9 mouse cellular contexts compared by ENCODE assay signal in the genomic region with DNA sequence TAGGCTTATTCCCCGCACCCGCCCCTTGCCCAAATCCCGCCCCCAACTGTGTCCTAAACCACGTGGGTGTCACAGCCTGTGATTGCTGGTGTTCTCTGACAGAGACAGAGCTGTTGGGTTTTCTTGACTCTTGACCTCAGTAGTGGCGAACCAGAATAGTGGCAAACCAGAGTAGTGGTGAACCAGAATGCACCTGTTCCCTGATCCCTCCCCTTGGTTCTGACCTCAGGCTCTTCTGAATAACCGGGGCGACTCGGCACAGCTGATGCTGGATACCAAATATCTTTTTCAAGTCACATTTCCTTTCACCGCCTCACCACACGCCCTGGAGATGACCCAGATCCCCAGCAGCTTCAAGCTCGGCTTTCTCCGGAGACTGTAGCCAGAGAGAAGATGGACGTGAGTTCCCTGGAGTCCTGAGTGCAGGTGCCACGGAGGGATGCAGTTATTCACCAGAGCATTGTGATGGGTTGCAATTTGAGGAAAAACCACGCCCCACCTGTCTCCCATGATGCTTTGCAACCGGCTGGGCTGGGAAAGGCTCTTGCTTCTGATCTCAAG. TPM values are rescaled to one million over a fixed set of nuclear protein-coding genes. Genes with fewer than 3 reads are reported as not detected.
DNase-seq lines count a peak whose midpoint lies in the region; ATAC-seq lines count a peak whose summit lies in the region.
"Had no signal": no experiment of that assay in that cellular context is flagged by ENCODE, and none has a peak within 500 bp of the region (broad histone marks: within the 10 kb centered on the region; RNA-seq: fewer than 3 reads in every experiment).

No protein-coding gene starts in this region.

- peak; percentile 28 for DNase-seq in CD4-positive, CD25-positive, alpha-beta regulatory T cell, adult 2 months (ENCODE audit: low read depth, low spot score)
- DNase-seq in retina, postnatal 1 day: peak; percentile 35
- no peak for DNase-seq in retina, embryonic 14.5 days (ENCODE audit: low spot score)
- no peak for DNase-seq in limb, embryonic 10.5 days (ENCODE audit: low spot score)
- DNase-seq in testis, postnatal 10 days (ENCODE audit: low spot score): peak; percentile 52
- DNase-seq in gastrocnemius, adult 8-10 months (ENCODE audit: low spot score in 2 of 2): no peak
- DNase-seq in adrenal gland, adult 18-20 months (ENCODE audit: low spot score in 2 of 2): no peak
- DNase-seq: thymus, postnatal 36 days had no signal

- H3K4me3 ChIP-seq in limb, embryonic 10.5 days: peak overlapping the region; percentile 18; the same call in 1 of the 2 replicates

- H3K9me3 ChIP-seq in limb, embryonic 10.5 days (replicated peaks): no peaks in the 10 kb centered on the region

- 37% methylated on average over 16 of the region's 16 CpGs for WGBS in limb, embryonic 10.5 days

- H3K36me3 ChIP-seq in limb, embryonic 10.5 days: no peaks in the 10 kb centered on the region

- 0 out of 2 replicates have a peak, but pooled peaks cover 2% of the 10 kb centered on the region for H3K4me1 ChIP-seq in limb, embryonic 10.5 days

- ATAC-seq in CD4-positive, CD25-positive, alpha-beta regulatory T cell, adult 4 months: no peak

- no peak overlapping the region for H3K27ac ChIP-seq in limb, embryonic 10.5 days

- H3K27me3 ChIP-seq in limb, embryonic 10.5 days (ENCODE audit: low read depth, poor library complexity, severe bottlenecking): no peaks in the 10 kb centered on the region

RNA-seq across cellular contexts. Expression of a gene that starts 2.3 kb away (rescaled TPM):
- 10 to 100 TPM in 1 of 2 experiments, 1 to 10 TPM in 1; 9.0 to 11.3 TPM for polyA plus RNA-seq in CD4-positive, CD25-positive, alpha-beta regulatory T cell, adult 4 months (2017; shearing (Covaris generic))
- polyA plus RNA-seq in limb, embryonic 10.5 days (2016; fragmentation: Nextera tagmentation; extraction: Ambion mirVana): 14.3 and 17.8 TPM in 2 replicates
- total RNA-seq in gastrocnemius, adult 8-10 months (2022): 10 to 100 TPM in 3 of 4 experiments, 1 to 10 TPM in 1; 8.9 to 13.8 (median 12.0) TPM
- 10 to 100 TPM; 46.8 to 66.4 TPM for total RNA-seq in adrenal gland, adult 18-20 months (2021)

RNA-seq across cellular contexts. Expression of a gene that starts 43.8 kb away (rescaled TPM):
- polyA plus RNA-seq in CD4-positive, CD25-positive, alpha-beta regulatory T cell, adult 4 months (2017; shearing (Covaris generic)): under 1 TPM in 1 of 2 experiments, not detected in 1; 0.27 TPM
- not detected in 2 replicates for polyA plus RNA-seq in limb, embryonic 10.5 days (2016; fragmentation: Nextera tagmentation; extraction: Ambion mirVana)
- total RNA-seq in gastrocnemius, adult 8-10 months (2022): not detected
- under 1 TPM in 1 of 2 experiments, not detected in 1; 0.99 TPM for total RNA-seq in adrenal gland, adult 18-20 months (2021)

Comparison
In these comparisons a context has a peak if more than half of its experiments do, and no peak if none do; other contexts are left out.
1. DNase-seq: peak in CD4-positive, CD25-positive, alpha-beta regulatory T cell, adult 2 months (single experiment), retina, postnatal 1 day (single experiment) and testis, postnatal 10 days (single experiment); none in retina, embryonic 14.5 days (single experiment), limb, embryonic 10.5 days (single experiment), gastrocnemius, adult 8-10 months (0 of 2) and adrenal gland, adult 18-20 months (0 of 2).